Mouse (Mus musculus) fibroblast of lung, adult 2 months (primary cell): Measurements from ENCODE around the gene Rbm19.

Source experiments
- DNase-seq: peaks from one replicate; pipeline ENCODE4 v3.0.0-alpha.2; 2011; ENCODE audit warnings: low read depth

Gene Rbm19

GRCm38 (mm10) chr5:120165061-120165942, 49.0 kb downstream of the Rbm19 start:
- DNase-seq = no peak

DNA sequence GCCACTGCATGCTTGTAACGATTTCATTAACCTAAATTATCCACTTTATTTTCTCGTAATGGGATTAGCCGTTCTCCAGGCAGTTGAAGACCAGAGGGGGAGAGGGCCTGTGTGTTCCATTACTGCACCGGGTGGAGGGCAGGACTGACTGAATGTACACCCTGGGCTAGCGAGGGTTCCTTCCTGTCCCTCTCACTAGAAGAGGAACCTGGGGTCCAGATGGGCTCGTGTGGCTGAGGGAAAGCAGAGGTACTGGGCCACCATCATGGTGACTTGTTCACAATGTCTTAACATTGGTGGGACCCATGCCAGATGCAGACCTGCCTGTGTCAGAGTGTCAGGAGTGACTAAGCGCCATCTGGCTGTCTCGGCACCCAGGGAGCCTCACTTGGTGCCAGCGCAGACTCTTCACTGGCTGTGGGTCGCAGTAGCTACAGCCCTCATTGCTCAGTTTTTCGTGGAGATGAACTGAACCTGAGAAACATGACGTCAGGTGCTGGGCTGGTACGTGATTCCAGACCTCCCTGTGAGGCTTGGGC, 51.6 kb downstream of the Rbm19 start:
- DNase-seq = no peak

GRCm38 (mm10) chr5:120171865-120172728, 55.8 kb downstream of the Rbm19 start:
- no peak for DNase-seq

- DNase-seq = no peak
Measured at GRCm38 (mm10) chr5:120172729-120173101, 56.5 kb downstream of the Rbm19 start.

GRCm38 (mm10) chr5:120174317-120174716, 58.1 kb downstream of the Rbm19 start:
- no peak for DNase-seq

- DNase-seq = no peak
Measured at GRCm38 (mm10) chr5:120175217-120175616, 59.0 kb downstream of the Rbm19 start.

DNA sequence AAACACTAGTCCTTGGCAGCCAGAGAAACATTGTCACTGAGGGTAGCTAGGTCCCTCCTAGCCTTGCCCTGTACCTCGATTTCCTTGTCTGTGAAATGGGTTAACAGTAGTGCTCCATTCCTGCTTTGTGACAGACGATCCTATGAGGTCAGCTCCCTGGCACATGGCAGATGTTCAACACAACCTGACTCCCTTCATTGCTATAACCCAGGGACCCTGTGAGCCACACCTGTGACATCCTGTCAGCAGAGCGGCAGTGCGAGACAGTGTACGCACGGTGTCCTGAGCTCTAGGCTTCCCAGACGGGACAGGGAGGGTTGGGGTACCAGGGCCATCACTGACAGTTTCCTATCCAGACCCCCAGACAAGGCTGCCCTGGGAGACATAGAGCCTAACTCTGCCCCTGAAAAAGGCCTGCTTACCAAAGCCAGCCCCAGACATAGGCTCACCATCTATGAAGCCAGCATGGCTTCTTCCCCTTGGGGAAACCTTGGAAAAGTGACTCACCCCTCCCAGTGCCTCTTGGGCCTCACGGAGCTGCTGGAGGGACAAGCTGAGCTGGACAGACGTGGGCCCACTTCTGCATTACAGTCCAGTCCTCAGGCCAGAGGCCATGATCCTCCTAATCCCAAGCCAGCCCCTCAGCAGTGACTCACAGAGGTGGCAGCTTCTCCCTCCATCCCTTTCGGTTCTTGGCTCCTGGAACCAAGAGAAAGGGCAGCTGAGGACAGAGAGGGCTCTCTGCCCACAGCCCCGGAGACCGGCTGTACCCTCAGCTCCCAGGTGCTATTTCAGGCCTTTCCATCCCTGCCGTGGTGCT, 60.2 kb downstream of the Rbm19 start:
- DNase-seq = no peak

DNA sequence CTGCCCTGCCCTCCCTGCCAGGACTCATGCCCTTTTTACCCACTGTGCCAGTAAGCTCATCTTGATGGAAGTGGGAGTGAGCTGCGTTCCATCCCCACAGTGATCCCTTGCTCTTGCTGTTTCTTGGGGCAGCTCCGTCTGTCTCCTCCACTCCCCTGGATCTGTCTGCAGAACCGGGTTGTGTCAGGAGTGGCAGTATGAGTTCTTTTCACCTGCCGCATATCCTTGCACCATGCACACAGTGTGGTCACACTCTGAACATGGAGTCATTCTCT, 60.7 kb downstream of the Rbm19 start:
- no peak for DNase-seq

DNA sequence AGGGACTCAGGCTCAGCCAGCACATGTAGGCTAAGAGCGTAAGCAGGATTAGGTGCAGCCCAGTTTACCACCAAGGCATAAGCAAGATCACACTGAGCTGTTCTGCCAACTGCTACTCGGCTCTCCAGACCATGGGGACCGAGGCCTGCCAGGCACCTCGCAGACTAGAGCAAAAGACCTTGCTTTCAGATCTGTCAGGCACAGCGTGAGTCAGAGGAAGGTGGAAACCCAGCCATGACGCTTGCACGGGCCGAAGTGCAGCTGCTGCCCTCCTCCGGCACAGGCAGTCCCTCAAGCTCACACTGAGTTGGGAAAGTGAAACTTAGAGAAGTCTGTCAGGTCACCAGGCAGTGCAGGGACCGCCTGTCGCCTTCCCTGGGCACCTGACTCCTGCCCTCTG, 63.8 kb downstream of the Rbm19 start:
- DNase-seq = no peak

- no peak for DNase-seq
Measured at GRCm38 (mm10) chr5:120181384-120181783, 65.1 kb downstream of the Rbm19 start.

DNA sequence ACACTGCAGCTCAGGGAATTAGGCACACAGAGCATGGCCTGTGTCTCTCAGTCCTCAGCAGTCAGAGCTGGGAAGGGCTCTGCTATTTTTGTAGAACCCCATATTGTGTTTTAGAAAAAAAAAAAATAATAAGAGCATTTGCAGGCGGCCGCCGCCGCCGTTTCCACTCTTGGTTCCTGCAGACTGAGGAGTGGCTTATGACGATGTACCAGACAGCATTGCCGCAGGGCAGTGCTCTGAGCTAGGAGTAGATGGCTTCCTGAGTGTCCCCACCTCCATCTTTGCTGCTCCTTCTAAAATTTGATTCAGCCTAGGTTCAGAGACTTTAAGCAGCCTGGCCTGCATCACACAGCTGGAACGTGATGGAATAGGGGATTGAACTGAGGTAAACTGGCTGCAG, 67.1 kb downstream of the Rbm19 start:
- DNase-seq = no peak

- DNase-seq = no peak
Measured at GRCm38 (mm10) chr5:120183790-120184189, 67.5 kb downstream of the Rbm19 start.

DNA sequence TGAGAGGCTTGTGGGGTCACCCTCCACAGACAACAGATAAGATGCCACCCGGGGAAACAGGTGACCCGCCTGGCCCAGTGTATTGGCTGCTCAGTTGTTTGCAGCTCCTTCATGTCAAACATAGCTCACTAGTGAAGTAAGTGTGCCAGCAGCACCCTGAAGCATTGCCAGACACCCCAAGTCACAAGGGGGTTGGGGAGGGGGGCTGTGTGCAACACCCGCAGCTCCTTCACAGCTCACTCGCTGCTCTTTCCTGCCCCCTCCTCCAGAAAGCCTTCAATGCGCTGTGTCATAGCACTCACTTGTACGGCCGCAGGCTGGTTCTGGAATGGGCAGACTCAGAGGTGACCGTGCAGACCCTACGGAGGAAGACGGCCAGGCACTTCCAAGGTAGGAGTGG, 69.7 kb downstream of the Rbm19 start:
- no peak for DNase-seq

GRCm38 (mm10) chr5:120188541-120188940, 72.3 kb downstream of the Rbm19 start:
- DNase-seq = no peak

DNA sequence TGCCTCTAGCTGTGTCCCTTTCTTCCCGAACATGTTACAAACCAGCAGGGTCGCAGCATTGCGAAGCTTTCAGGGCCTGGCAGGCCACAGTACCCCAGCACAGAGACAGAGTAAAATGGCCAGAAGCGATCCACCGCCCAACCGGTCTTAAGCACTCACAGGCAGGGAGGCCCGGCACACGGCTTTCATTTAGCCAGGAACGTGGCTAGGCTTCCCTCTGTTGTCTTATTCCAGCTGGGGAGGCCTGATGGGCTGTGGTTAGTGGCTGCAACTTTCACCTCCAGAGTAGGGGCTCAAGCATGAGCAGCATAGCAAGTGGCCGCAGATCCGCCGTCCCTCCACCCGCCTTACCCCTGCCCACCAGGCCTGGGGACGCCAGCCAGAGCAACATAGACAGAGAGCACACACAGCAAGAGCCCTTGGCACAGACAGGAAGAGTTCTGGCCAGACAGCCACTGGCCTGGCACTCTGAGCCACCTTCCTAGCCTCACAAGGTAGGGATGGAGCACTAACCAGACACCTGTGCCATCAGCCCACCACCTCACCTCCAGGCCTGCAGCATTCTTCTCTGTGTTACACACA, 73.8 kb downstream of the Rbm19 start:
- no peak for DNase-seq

DNA sequence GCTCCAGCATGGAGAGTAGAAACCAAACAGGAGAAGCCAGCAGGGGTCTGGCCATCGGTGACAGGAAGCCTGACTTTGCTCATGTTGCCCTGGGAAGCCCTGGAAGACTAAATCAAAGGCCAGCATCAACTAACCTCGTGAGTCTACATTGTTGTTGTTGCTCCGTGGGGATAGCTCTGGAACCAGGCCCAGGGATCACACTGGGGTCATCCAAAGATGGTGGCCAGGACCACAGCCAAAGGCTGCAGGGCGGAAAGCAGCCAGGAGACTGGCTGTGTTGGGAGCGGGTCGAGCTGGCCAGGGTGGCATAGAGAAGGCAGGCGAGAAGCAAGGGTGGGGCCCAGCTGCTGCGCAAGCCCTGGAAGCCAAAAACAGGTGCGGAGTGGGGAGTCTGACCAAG, 75.4 kb downstream of the Rbm19 start:
- no peak for DNase-seq

GRCm38 (mm10) chr5:120194309-120194941, 78.2 kb downstream of the Rbm19 start:
- no peak for DNase-seq

GRCm38 (mm10) chr5:120194948-120195347, 78.7 kb downstream of the Rbm19 start:
- no peak for DNase-seq

GRCm38 (mm10) chr5:120196879-120197278, 80.6 kb downstream of the Rbm19 start:
- no peak for DNase-seq

DNA sequence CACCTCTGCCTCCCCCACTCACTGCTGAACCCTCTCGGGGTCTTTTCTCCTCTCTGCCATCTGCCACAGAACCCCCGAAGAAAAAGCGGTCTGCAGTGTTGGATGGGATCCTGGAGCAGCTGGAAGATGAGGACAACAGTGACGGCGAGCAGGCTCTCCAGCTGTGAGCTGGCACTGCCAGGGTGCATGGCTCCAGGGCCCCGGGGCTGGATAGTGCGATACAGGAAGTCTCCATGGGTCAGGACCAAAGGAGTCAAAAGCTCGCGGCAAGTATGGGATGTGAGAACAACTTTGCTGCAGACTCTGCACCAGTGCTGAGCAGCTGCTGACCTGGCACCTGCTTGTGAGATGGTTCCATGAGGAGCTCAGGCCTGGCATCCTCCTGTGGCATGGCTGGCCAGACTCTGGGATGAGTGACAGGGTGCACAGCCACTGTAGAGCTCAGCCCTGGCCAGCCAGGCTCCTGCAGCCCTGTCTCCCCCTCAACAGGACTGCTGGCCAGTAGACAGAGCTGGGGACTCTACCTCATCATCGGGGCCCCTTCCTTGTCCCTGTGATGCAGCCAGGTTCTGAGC, 81.6 kb downstream of the Rbm19 start:
- no peak for DNase-seq

DNA sequence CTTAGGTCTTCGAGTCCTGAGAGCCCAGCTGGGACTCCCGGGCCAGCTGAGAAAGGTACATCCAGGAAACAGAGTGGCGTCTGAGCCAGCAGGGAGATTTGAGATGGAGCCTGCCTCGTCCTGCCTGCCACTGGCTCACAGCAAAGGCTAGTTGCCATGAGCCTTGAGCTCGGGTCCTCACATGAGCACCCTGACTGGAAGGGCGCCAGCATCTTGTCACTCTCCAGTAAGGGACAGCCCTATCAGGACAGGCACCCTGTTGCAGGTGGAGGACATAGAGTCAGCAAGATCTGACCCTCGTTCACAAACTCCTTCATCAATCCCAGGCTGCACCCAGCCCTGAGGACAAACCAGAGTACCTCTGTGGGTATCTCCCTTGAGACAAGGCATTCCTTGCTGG, 83.6 kb downstream of the Rbm19 start:
- no peak for DNase-seq
